Mouse (Mus musculus) c-Kit-positive CD71-positive TER-119-negative erythroid progenitor cells, embryonic 14.5 days (primary cell): Measurements from ENCODE around the gene Prpf19.
A peak's percentile ranks its signal among the peaks of the same experiment; 100 is the strongest.

ENCODE experiments used
- DNase-seq: peaks from one replicate; pipeline ENCODE4 v3.0.0-alpha.2; 2013; ENCODE audit warnings: low read depth

Prpf19 gene

GRCm38 (mm10) chr19:10895016-10895528 is at the start of gene Prpf19:
Gene Prpf19, plus strand, starts transcription at chr19:10895231.
- DNase-seq, result peak; percentile 97

GRCm38 (mm10) chr19:10845454-10845853 is 49.6 kb upstream of the Prpf19 start:
- DNase-seq, result no peak

- DNase-seq, result no peak
These were observed 48.9 kb upstream of the Prpf19 start for GRCm38 (mm10) chr19:10846150-10846549.

GRCm38 (mm10) chr19:10847311-10848087 is 47.5 kb upstream of the Prpf19 start:
- no peak for DNase-seq

- DNase-seq, result no peak
These were observed 39.6 kb upstream of the Prpf19 start for GRCm38 (mm10) chr19:10855422-10855821.

- DNase-seq, result no peak
These were observed 38.5 kb upstream of the Prpf19 start for GRCm38 (mm10) chr19:10856520-10856919.

- no peak for DNase-seq
These were observed 34.9 kb upstream of the Prpf19 start for GRCm38 (mm10) chr19:10860072-10860497.

- no peak for DNase-seq
These were observed 28.7 kb upstream of the Prpf19 start for GRCm38 (mm10) chr19:10866351-10866750.

- DNase-seq, result no peak
These were observed 26.9 kb upstream of the Prpf19 start for GRCm38 (mm10) chr19:10867946-10868622.

GRCm38 (mm10) chr19:10868623-10869141 is 26.3 kb upstream of the Prpf19 start:
- DNase-seq, result no peak

GRCm38 (mm10) chr19:10869241-10869885 is 25.7 kb upstream of the Prpf19 start:
- DNase-seq, result no peak

GRCm38 (mm10) chr19:10869886-10870527 is 25.0 kb upstream of the Prpf19 start, which contains the start of gene Tmem132a:
Gene Tmem132a, minus strand, starts transcription at chr19:10869940.
- no peak for DNase-seq

- DNase-seq, result no peak
These were observed 24.4 kb upstream of the Prpf19 start for GRCm38 (mm10) chr19:10870676-10871075.

GRCm38 (mm10) chr19:10871328-10871961 is 23.6 kb upstream of the Prpf19 start:
- DNase-seq, result no peak

GRCm38 (mm10) chr19:10878201-10878837 is 16.7 kb upstream of the Prpf19 start:
- no peak for DNase-seq

- no peak for DNase-seq
These were observed 14.7 kb upstream of the Prpf19 start for GRCm38 (mm10) chr19:10880085-10880974.

- no peak for DNase-seq
These were observed 14.0 kb upstream of the Prpf19 start for GRCm38 (mm10) chr19:10880975-10881425.

- peak; percentile 86 for DNase-seq
These were observed 13.4 kb upstream of the Prpf19 start, which contains the start of gene Tmem109 for GRCm38 (mm10) chr19:10881426-10882154. Gene Tmem109, minus strand, starts transcription at chr19:10882001.

- no peak for DNase-seq
These were observed 2.8 kb upstream of the Prpf19 start for GRCm38 (mm10) chr19:10892201-10892600.
